Mouse (Mus musculus): ENCODE data around the gene Ranbp17.

GRCm38 (mm10) chr11:33433813-33434212, 79.7 kb downstream of the Ranbp17 start:
- no peak for TF ChIP-seq CTCF (IDR thresholded peaks at IDR 0.05; ENCODE audit: low read depth, low read length)
- TF ChIP-seq GATA1 (IDR thresholded peaks at IDR 0.05; ENCODE audit: borderline replicate concordance, low read length), result no peak
